Mouse (Mus musculus): Measurements from ENCODE around the gene Ipo11. TPM values are rescaled to one million over a fixed set of nuclear protein-coding genes. Genes with fewer than 3 reads are reported as not detected.
"Not testable (repeated sequence)": the region's sequence is repeated elsewhere in the genome, so short reads cannot be mapped to it uniquely, and the experiment has no call there.

Gene Ipo11
- polyA plus RNA-seq, 1 experiment from 2014 or later, result 57.7 TPM

- Histone ChIP-seq H3K9ac (ENCODE audit: low read length) (no peak overlapping the region), H3K27ac (ENCODE audit: low read depth) (no peak overlapping the region), H3K4me2 (ENCODE audit: low read length) (no peak overlapping the region), H3K4me3 (ENCODE audit: low read depth, low read length) (no peak overlapping the region), H3K4me1 (replicated peaks; ENCODE audit: control insufficient read depth, insufficient read depth, low read length) (no peaks in the 10 kb centered on the region), H3K9me3 (ENCODE audit: control insufficient read depth, low read length) (no peaks in the 10 kb centered on the region), H3K36me3 (ENCODE audit: control insufficient read depth, insufficient read depth, low read length) (peaks cover 33% of the 10 kb centered on the region), H3K27me3 (replicated peaks; ENCODE audit: control insufficient read depth, insufficient read depth, low read length) (no peaks in the 10 kb centered on the region)
- DNase-seq (ENCODE audit: low spot score) (no peak), ATAC-seq (replicated peaks; ENCODE audit: low FRiP score, low TSS enrichment, low read depth) (no peak)
- WGBS, result 51% methylated on average over 7 of the region's 7 CpGs
These were observed 18.3 kb downstream of the Ipo11 start for GRCm38 (mm10) chr13:106918322-106919050.

- no peak; the same call in 1 of the 2 replicates for ATAC-seq (replicated peaks; ENCODE audit: low FRiP score, low TSS enrichment, low read depth)
- H3K4me1 ChIP-seq (replicated peaks; ENCODE audit: control insufficient read depth, insufficient read depth, low read length), result no peaks in the 10 kb centered on the region
- H3K36me3 ChIP-seq (ENCODE audit: control insufficient read depth, insufficient read depth, low read length), result peaks cover 27% of the 10 kb centered on the region
- H3K4me2 ChIP-seq (ENCODE audit: low read length), result no peak overlapping the region
- H3K4me3 ChIP-seq (ENCODE audit: low read depth, low read length), result no peak overlapping the region
- DNase-seq (ENCODE audit: low spot score), result no peak
- no peak overlapping the region for H3K9ac ChIP-seq (ENCODE audit: low read length)
- 30% methylated on average over 3 of the region's 3 CpGs for WGBS
- H3K9me3 ChIP-seq (ENCODE audit: control insufficient read depth, low read length), result no peaks in the 10 kb centered on the region
- no peak overlapping the region for H3K27ac ChIP-seq (ENCODE audit: low read depth)
- H3K27me3 ChIP-seq (replicated peaks; ENCODE audit: control insufficient read depth, insufficient read depth, low read length), result no peaks in the 10 kb centered on the region
These were observed 23.5 kb downstream of the Ipo11 start for GRCm38 (mm10) chr13:106913125-106913736.

GRCm38 (mm10) chr13:106910096-106910495 is 26.7 kb downstream of the Ipo11 start:
- Histone ChIP-seq H3K9me3 (ENCODE audit: control insufficient read depth, low read length) (no peaks in the 10 kb centered on the region), H3K4me3 (ENCODE audit: low read depth, low read length) (no peak overlapping the region), H3K27me3 (replicated peaks; ENCODE audit: control insufficient read depth, insufficient read depth, low read length) (no peaks in the 10 kb centered on the region), H3K36me3 (ENCODE audit: control insufficient read depth, insufficient read depth, low read length) (peaks cover 42% of the 10 kb centered on the region), H3K4me2 (ENCODE audit: low read length) (no peak overlapping the region), H3K9ac (ENCODE audit: low read length) (no peak overlapping the region), H3K27ac (ENCODE audit: low read depth) (no peak overlapping the region), H3K4me1 (replicated peaks; ENCODE audit: control insufficient read depth, insufficient read depth, low read length) (no peaks in the 10 kb centered on the region)
- 96% methylated on average over 10 of the region's 10 CpGs for WGBS
- ATAC-seq (replicated peaks; ENCODE audit: low FRiP score, low TSS enrichment, low read depth) (no peak), DNase-seq (ENCODE audit: low spot score) (no peak)

GRCm38 (mm10) chr13:106907273-106907672 is 29.5 kb downstream of the Ipo11 start:
- DNase-seq (ENCODE audit: low spot score) (no peak), ATAC-seq (replicated peaks; ENCODE audit: low FRiP score, low TSS enrichment, low read depth) (no peak)
- Histone ChIP-seq H3K9ac (ENCODE audit: low read length) (no peak overlapping the region), H3K4me1 (replicated peaks; ENCODE audit: control insufficient read depth, insufficient read depth, low read length) (no peaks in the 10 kb centered on the region), H3K4me2 (ENCODE audit: low read length) (no peak overlapping the region), H3K36me3 (ENCODE audit: control insufficient read depth, insufficient read depth, low read length) (peaks cover 42% of the 10 kb centered on the region), H3K27me3 (replicated peaks; ENCODE audit: control insufficient read depth, insufficient read depth, low read length) (no peaks in the 10 kb centered on the region), H3K4me3 (ENCODE audit: low read depth, low read length) (no peak overlapping the region), H3K9me3 (ENCODE audit: control insufficient read depth, low read length) (no peaks in the 10 kb centered on the region), H3K27ac (ENCODE audit: low read depth) (no peak overlapping the region)
- over 99% methylated on average over 4 of the region's 4 CpGs for WGBS

GRCm38 (mm10) chr13:106905154-106905553 is 31.6 kb downstream of the Ipo11 start:
- 74% methylated on average over 5 of the region's 6 CpGs for WGBS
- H3K27ac ChIP-seq (ENCODE audit: low read depth); H3K9me3 ChIP-seq (ENCODE audit: control insufficient read depth, low read length); H3K4me1 ChIP-seq (replicated peaks; ENCODE audit: control insufficient read depth, insufficient read depth, low read length); H3K9ac ChIP-seq (ENCODE audit: low read length); H3K4me3 ChIP-seq (ENCODE audit: low read depth, low read length); ATAC-seq (replicated peaks; ENCODE audit: low FRiP score, low TSS enrichment, low read depth); DNase-seq (ENCODE audit: low spot score); H3K27me3 ChIP-seq (replicated peaks; ENCODE audit: control insufficient read depth, insufficient read depth, low read length); H3K4me2 ChIP-seq (ENCODE audit: low read length): not testable (repeated sequence)
- H3K36me3 ChIP-seq (ENCODE audit: control insufficient read depth, insufficient read depth, low read length), result peaks cover 41% of the 10 kb centered on the region

- Histone ChIP-seq H3K4me3 (ENCODE audit: low read depth, low read length) (no peak overlapping the region), H3K9ac (ENCODE audit: low read length) (no peak overlapping the region), H3K36me3 (ENCODE audit: control insufficient read depth, insufficient read depth, low read length) (peaks cover 41% of the 10 kb centered on the region), H3K4me1 (replicated peaks; ENCODE audit: control insufficient read depth, insufficient read depth, low read length) (no peaks in the 10 kb centered on the region), H3K4me2 (ENCODE audit: low read length) (no peak overlapping the region), H3K9me3 (ENCODE audit: control insufficient read depth, low read length) (no peaks in the 10 kb centered on the region), H3K27ac (ENCODE audit: low read depth) (no peak overlapping the region), H3K27me3 (replicated peaks; ENCODE audit: control insufficient read depth, insufficient read depth, low read length) (no peaks in the 10 kb centered on the region)
- ATAC-seq (replicated peaks; ENCODE audit: low FRiP score, low TSS enrichment, low read depth) (no peak), DNase-seq (ENCODE audit: low spot score) (no peak)
- 68% methylated on average over 3 of the region's 3 CpGs for WGBS
These were observed 32.1 kb downstream of the Ipo11 start for GRCm38 (mm10) chr13:106904637-106905036.

GRCm38 (mm10) chr13:106894284-106894683 is 42.5 kb downstream of the Ipo11 start:
- Histone ChIP-seq H3K27me3 (replicated peaks; ENCODE audit: control insufficient read depth, insufficient read depth, low read length) (no peaks in the 10 kb centered on the region), H3K4me1 (replicated peaks; ENCODE audit: control insufficient read depth, insufficient read depth, low read length) (no peaks in the 10 kb centered on the region), H3K36me3 (ENCODE audit: control insufficient read depth, insufficient read depth, low read length) (peaks cover 39% of the 10 kb centered on the region), H3K4me2 (ENCODE audit: low read length) (no peak overlapping the region), H3K27ac (ENCODE audit: low read depth) (no peak overlapping the region), H3K9me3 (ENCODE audit: control insufficient read depth, low read length) (no peaks in the 10 kb centered on the region), H3K9ac (ENCODE audit: low read length) (no peak overlapping the region), H3K4me3 (ENCODE audit: low read depth, low read length) (no peak overlapping the region)
- DNase-seq (ENCODE audit: low spot score) (no peak), ATAC-seq (replicated peaks; ENCODE audit: low FRiP score, low TSS enrichment, low read depth) (no peak)
- WGBS, result 100% methylated on average over 2 of the region's 2 CpGs

- ATAC-seq (replicated peaks; ENCODE audit: low FRiP score, low TSS enrichment, low read depth) (peak; percentile 62; the same call in 1 of the 2 replicates), DNase-seq (ENCODE audit: low spot score) (no peak)
- Histone ChIP-seq H3K27ac (ENCODE audit: low read depth) (no peak overlapping the region), H3K36me3 (ENCODE audit: control insufficient read depth, insufficient read depth, low read length) (peaks cover 33% of the 10 kb centered on the region), H3K27me3 (replicated peaks; ENCODE audit: control insufficient read depth, insufficient read depth, low read length) (no peaks in the 10 kb centered on the region), H3K4me2 (ENCODE audit: low read length) (no peak overlapping the region), H3K9ac (ENCODE audit: low read length) (no peak overlapping the region), H3K9me3 (ENCODE audit: control insufficient read depth, low read length) (no peaks in the 10 kb centered on the region), H3K4me3 (ENCODE audit: low read depth, low read length) (no peak overlapping the region), H3K4me1 (replicated peaks; ENCODE audit: control insufficient read depth, insufficient read depth, low read length) (no peaks in the 10 kb centered on the region)
- WGBS, result 75% methylated on average over 5 of the region's 5 CpGs
These were observed 43.1 kb downstream of the Ipo11 start for GRCm38 (mm10) chr13:106893701-106894100.

GRCm38 (mm10) chr13:106893196-106893595 is 43.6 kb downstream of the Ipo11 start:
- Histone ChIP-seq H3K36me3 (ENCODE audit: control insufficient read depth, insufficient read depth, low read length) (peaks cover 33% of the 10 kb centered on the region), H3K9me3 (ENCODE audit: control insufficient read depth, low read length) (no peaks in the 10 kb centered on the region), H3K27me3 (replicated peaks; ENCODE audit: control insufficient read depth, insufficient read depth, low read length) (no peaks in the 10 kb centered on the region), H3K4me3 (ENCODE audit: low read depth, low read length) (no peak overlapping the region), H3K9ac (ENCODE audit: low read length) (no peak overlapping the region), H3K27ac (ENCODE audit: low read depth) (no peak overlapping the region), H3K4me1 (replicated peaks; ENCODE audit: control insufficient read depth, insufficient read depth, low read length) (no peaks in the 10 kb centered on the region), H3K4me2 (ENCODE audit: low read length) (no peak overlapping the region)
- WGBS, result 70% methylated on average over 9 of the region's 9 CpGs
- ATAC-seq (replicated peaks; ENCODE audit: low FRiP score, low TSS enrichment, low read depth), result peak; percentile 77; the same call in 1 of the 2 replicates
- DNase-seq (ENCODE audit: low spot score), result no peak
